9 mouse cellular contexts compared by ENCODE assay signal in genomic region chr7:16892352-16892730, GRCm38 (mm10). TPM values are rescaled to one million over a fixed set of nuclear protein-coding genes. Genes with fewer than 3 reads are reported as not detected.
DNase-seq lines count a peak whose midpoint lies in the region; ATAC-seq and TF ChIP-seq lines count a peak whose summit lies in the region.
"Had no signal": no experiment of that assay in that cellular context is flagged by ENCODE, and none has a peak within 500 bp of the region (broad histone marks: within the 10 kb centered on the region; RNA-seq: fewer than 3 reads in every experiment).

No protein-coding gene starts in this region.

- peak; percentile 2; the same call in 1 of the 2 replicates for ATAC-seq in lung, embryonic 14.5 days (ENCODE audit: insufficient read depth)
- peak; percentile 1; the same call in 1 of the 2 replicates for ATAC-seq in forebrain, embryonic 11.5 days (replicated peaks; ENCODE audit: low FRiP score)
- no peak for ATAC-seq in limb, embryonic 11.5 days (ENCODE audit: insufficient number of reproducible peaks, low FRiP score, low TSS enrichment, low read depth)
- no peak; the same call in 1 of the 2 replicates for ATAC-seq in neural tube, embryonic 15.5 days (ENCODE audit: low FRiP score)

- WGBS in lung, embryonic 14.5 days = 26% methylated on average over 9 of the region's 9 CpGs
- 47% methylated on average over 9 of the region's 9 CpGs for WGBS in forebrain, embryonic 11.5 days
- WGBS in limb, embryonic 11.5 days = 42% methylated on average over 9 of the region's 9 CpGs
- WGBS in neural tube, embryonic 15.5 days = 47% methylated on average over 9 of the region's 9 CpGs

- DNase-seq in lung, embryonic 14.5 days = no peak
- DNase-seq in lung, adult 18-20 months = no peak
- DNase-seq in forebrain, embryonic 11.5 days (ENCODE audit: low spot score) = no peak
- DNase-seq in limb, embryonic 11.5 days (ENCODE audit: low spot score) = no peak
- DNase-seq in ovary, postnatal 36 days (ENCODE audit: low spot score) = no peak
- no peak for DNase-seq in layer of hippocampus, adult 9-11 months
- no peak for DNase-seq in cerebellum, adult 18-20 months

- peaks cover 18% of the 10 kb centered on the region; the same call in 1 of the 2 replicates for H3K27me3 ChIP-seq in lung, embryonic 14.5 days (ENCODE audit: insufficient read depth, low read length)
- H3K27me3 ChIP-seq in forebrain, embryonic 11.5 days (ENCODE audit: control insufficient read depth, insufficient read depth, low read length) = peaks cover 28% of the 10 kb centered on the region
- no peaks in the 10 kb centered on the region for H3K27me3 ChIP-seq in limb, embryonic 11.5 days (ENCODE audit: control insufficient read depth, insufficient read depth, low read length)
- peaks cover 35% of the 10 kb centered on the region for H3K27me3 ChIP-seq in neural tube, embryonic 15.5 days (replicated peaks)

- H3K4me3 ChIP-seq in lung, embryonic 14.5 days (ENCODE audit: low read depth, low read length) = peak overlapping the region; percentile 37
- H3K4me3 ChIP-seq in forebrain, embryonic 11.5 days (ENCODE audit: low read depth, low read length) = no peak overlapping the region
- H3K4me3 ChIP-seq in limb, embryonic 11.5 days (ENCODE audit: low read depth, low read length) = peak overlapping the region; percentile 32
- H3K4me3 ChIP-seq in neural tube, embryonic 15.5 days (replicated peaks) = peak overlapping the region; percentile 30; the same call in 1 of the 2 replicates

- H3K27ac ChIP-seq in lung, embryonic 14.5 days (ENCODE audit: low read depth) = no peak overlapping the region
- no peak overlapping the region for H3K27ac ChIP-seq in forebrain, embryonic 11.5 days (ENCODE audit: low read depth, low read length)
- H3K27ac ChIP-seq in limb, embryonic 11.5 days (replicated peaks; ENCODE audit: low read depth, low read length) = peak overlapping the region; percentile 22; the same call in 1 of the 2 replicates
- no peak overlapping the region for H3K27ac ChIP-seq in neural tube, embryonic 15.5 days (replicated peaks)

- peak overlapping the region; percentile 21; the same call in 1 of the 2 replicates for H3K9ac ChIP-seq in lung, embryonic 14.5 days
- no peak overlapping the region; the same call in 1 of the 2 replicates for H3K9ac ChIP-seq in forebrain, embryonic 11.5 days (ENCODE audit: low read length)
- 0 out of 2 replicates have a peak overlapping the region, but pooled peaks have one; percentile 8 for H3K9ac ChIP-seq in limb, embryonic 11.5 days (ENCODE audit: low read length)
- no peak overlapping the region for H3K9ac ChIP-seq in neural tube, embryonic 15.5 days (replicated peaks)

- peak overlapping the region; percentile 74 for H3K4me2 ChIP-seq in lung, embryonic 14.5 days
- peak overlapping the region; percentile 46; the same call in 1 of the 2 replicates for H3K4me2 ChIP-seq in forebrain, embryonic 11.5 days (ENCODE audit: low read depth, low read length, severe bottlenecking)
- peak overlapping the region; percentile 64 for H3K4me2 ChIP-seq in limb, embryonic 11.5 days (ENCODE audit: low read depth, severe bottlenecking)
- H3K4me2 ChIP-seq in neural tube, embryonic 15.5 days = peak overlapping the region; percentile 64

- no peak for TF ChIP-seq CTCF in lung, embryonic 14.5 days (IDR thresholded peaks at IDR 0.05; ENCODE audit: low read depth)

- peaks cover 8% of the 10 kb centered on the region for H3K36me3 ChIP-seq in lung, embryonic 14.5 days (ENCODE audit: insufficient read depth)
- H3K36me3 ChIP-seq in forebrain, embryonic 11.5 days (ENCODE audit: control insufficient read depth, insufficient read depth, low read length) = no peaks in the 10 kb centered on the region
- peaks cover 9% of the 10 kb centered on the region; the same call in 1 of the 2 replicates for H3K36me3 ChIP-seq in limb, embryonic 11.5 days (ENCODE audit: control insufficient read depth, insufficient read depth, low read length)
- peaks cover 2% of the 10 kb centered on the region; the same call in 1 of the 2 replicates for H3K36me3 ChIP-seq in neural tube, embryonic 15.5 days

- peaks cover 8% of the 10 kb centered on the region; the same call in 1 of the 2 replicates for H3K4me1 ChIP-seq in lung, embryonic 14.5 days (ENCODE audit: insufficient read depth)
- H3K4me1 ChIP-seq in forebrain, embryonic 11.5 days (replicated peaks; ENCODE audit: control insufficient read depth, insufficient read depth, low read length) = peaks cover 24% of the 10 kb centered on the region
- peaks cover 42% of the 10 kb centered on the region for H3K4me1 ChIP-seq in limb, embryonic 11.5 days (ENCODE audit: control insufficient read depth, insufficient read depth, low read length)
- peaks cover 32% of the 10 kb centered on the region for H3K4me1 ChIP-seq in neural tube, embryonic 15.5 days

- H3K9me3 ChIP-seq in lung, embryonic 14.5 days (ENCODE audit: low read depth, low read length) = no peaks in the 10 kb centered on the region
- no peaks in the 10 kb centered on the region for H3K9me3 ChIP-seq in forebrain, embryonic 11.5 days (ENCODE audit: control insufficient read depth, low read length)
- peaks cover 3% of the 10 kb centered on the region; the same call in 1 of the 2 replicates for H3K9me3 ChIP-seq in limb, embryonic 11.5 days (ENCODE audit: control insufficient read depth, low read length)
- no peaks in the 10 kb centered on the region for H3K9me3 ChIP-seq in neural tube, embryonic 15.5 days (replicated peaks)

RNA-seq across cellular contexts. Expression of gene Gng8, which starts 0.8 kb away (rescaled TPM):
- 10.8 and 11.1 TPM in 2 replicates for polyA plus RNA-seq in lung, embryonic 14.5 days (2014; fragmentation: Nextera tagmentation; extraction: Ambion mirVana)
- polyA plus RNA-seq in forebrain, embryonic 11.5 days (2014; fragmentation: Nextera tagmentation; extraction: Ambion mirVana) = 7.3 and 7.4 TPM in 2 replicates
- polyA plus RNA-seq in limb, embryonic 11.5 days (2014; fragmentation: Nextera tagmentation; extraction: Ambion mirVana) = 13.9 and 15.9 TPM in 2 replicates
- 4.0 and 4.1 TPM in 2 replicates for polyA plus RNA-seq in neural tube, embryonic 15.5 days (2015; fragmentation: Nextera tagmentation; extraction: Ambion mirVana)
- polyA plus RNA-seq: activated CD4-positive, CD25-positive, alpha-beta regulatory T cell, adult 4 months had no signal

RNA-seq across cellular contexts. Expression of gene Ptgir, which starts 13.9 kb away (rescaled TPM):
- 1.3 and 1.6 TPM in 2 replicates for polyA plus RNA-seq in lung, embryonic 14.5 days (2014; fragmentation: Nextera tagmentation; extraction: Ambion mirVana)
- 0.11 and 0.39 TPM in 2 replicates for polyA plus RNA-seq in forebrain, embryonic 11.5 days (2014; fragmentation: Nextera tagmentation; extraction: Ambion mirVana)
- polyA plus RNA-seq in limb, embryonic 11.5 days (2014; fragmentation: Nextera tagmentation; extraction: Ambion mirVana) = 0.24 and 0.44 TPM in 2 replicates
- 1.1 and 1.3 TPM in 2 replicates for polyA plus RNA-seq in neural tube, embryonic 15.5 days (2015; fragmentation: Nextera tagmentation; extraction: Ambion mirVana)

RNA-seq across cellular contexts. Expression of gene Dact3, which starts 17.2 kb away (rescaled TPM):
- polyA plus RNA-seq in lung, embryonic 14.5 days (2014; fragmentation: Nextera tagmentation; extraction: Ambion mirVana) = 6.6 and 7.8 TPM in 2 replicates
- 4.8 and 7.0 TPM in 2 replicates for polyA plus RNA-seq in forebrain, embryonic 11.5 days (2014; fragmentation: Nextera tagmentation; extraction: Ambion mirVana)
- 14.6 and 15.7 TPM in 2 replicates for polyA plus RNA-seq in limb, embryonic 11.5 days (2014; fragmentation: Nextera tagmentation; extraction: Ambion mirVana)
- 3.7 and 4.8 TPM in 2 replicates for polyA plus RNA-seq in neural tube, embryonic 15.5 days (2015; fragmentation: Nextera tagmentation; extraction: Ambion mirVana)
- polyA plus RNA-seq: activated CD4-positive, CD25-positive, alpha-beta regulatory T cell, adult 4 months had no signal

RNA-seq across cellular contexts. Expression of gene Calm3, which starts 31.6 kb away (rescaled TPM):
- 139 and 155 TPM in 2 replicates for polyA plus RNA-seq in lung, embryonic 14.5 days (2014; fragmentation: Nextera tagmentation; extraction: Ambion mirVana)
- 276 and 285 TPM in 2 replicates for polyA plus RNA-seq in forebrain, embryonic 11.5 days (2014; fragmentation: Nextera tagmentation; extraction: Ambion mirVana)
- polyA plus RNA-seq in limb, embryonic 11.5 days (2014; fragmentation: Nextera tagmentation; extraction: Ambion mirVana) = 176 and 201 TPM in 2 replicates
- 336 and 404 TPM in 2 replicates for polyA plus RNA-seq in neural tube, embryonic 15.5 days (2015; fragmentation: Nextera tagmentation; extraction: Ambion mirVana)

RNA-seq across cellular contexts. Expression of gene Prkd2, which starts 49.6 kb away (rescaled TPM):
- polyA plus RNA-seq in lung, embryonic 14.5 days (2014; fragmentation: Nextera tagmentation; extraction: Ambion mirVana) = 19.6 and 20.2 TPM in 2 replicates
- polyA plus RNA-seq in forebrain, embryonic 11.5 days (2014; fragmentation: Nextera tagmentation; extraction: Ambion mirVana) = 11.0 and 11.6 TPM in 2 replicates
- 16.6 and 16.8 TPM in 2 replicates for polyA plus RNA-seq in limb, embryonic 11.5 days (2014; fragmentation: Nextera tagmentation; extraction: Ambion mirVana)
- 5.0 and 8.4 TPM in 2 replicates for polyA plus RNA-seq in neural tube, embryonic 15.5 days (2015; fragmentation: Nextera tagmentation; extraction: Ambion mirVana)

Comparison
In these comparisons a context has a peak if more than half of its experiments do, and no peak if none do; other contexts are left out.
1. ATAC-seq: peak in lung, embryonic 14.5 days (single experiment) and forebrain, embryonic 11.5 days (single experiment); none in limb, embryonic 11.5 days (single experiment) and neural tube, embryonic 15.5 days (single experiment).
2. H3K9ac ChIP-seq: peak in lung, embryonic 14.5 days (single experiment) and limb, embryonic 11.5 days (single experiment); none in forebrain, embryonic 11.5 days (single experiment) and neural tube, embryonic 15.5 days (single experiment).
3. Peak in every context shown above with its lines, with median percentiles within 50 percentile points of each other: H3K4me2 ChIP-seq.